ENCODE assay signal across 7 mouse cellular contexts in the genomic region with DNA sequence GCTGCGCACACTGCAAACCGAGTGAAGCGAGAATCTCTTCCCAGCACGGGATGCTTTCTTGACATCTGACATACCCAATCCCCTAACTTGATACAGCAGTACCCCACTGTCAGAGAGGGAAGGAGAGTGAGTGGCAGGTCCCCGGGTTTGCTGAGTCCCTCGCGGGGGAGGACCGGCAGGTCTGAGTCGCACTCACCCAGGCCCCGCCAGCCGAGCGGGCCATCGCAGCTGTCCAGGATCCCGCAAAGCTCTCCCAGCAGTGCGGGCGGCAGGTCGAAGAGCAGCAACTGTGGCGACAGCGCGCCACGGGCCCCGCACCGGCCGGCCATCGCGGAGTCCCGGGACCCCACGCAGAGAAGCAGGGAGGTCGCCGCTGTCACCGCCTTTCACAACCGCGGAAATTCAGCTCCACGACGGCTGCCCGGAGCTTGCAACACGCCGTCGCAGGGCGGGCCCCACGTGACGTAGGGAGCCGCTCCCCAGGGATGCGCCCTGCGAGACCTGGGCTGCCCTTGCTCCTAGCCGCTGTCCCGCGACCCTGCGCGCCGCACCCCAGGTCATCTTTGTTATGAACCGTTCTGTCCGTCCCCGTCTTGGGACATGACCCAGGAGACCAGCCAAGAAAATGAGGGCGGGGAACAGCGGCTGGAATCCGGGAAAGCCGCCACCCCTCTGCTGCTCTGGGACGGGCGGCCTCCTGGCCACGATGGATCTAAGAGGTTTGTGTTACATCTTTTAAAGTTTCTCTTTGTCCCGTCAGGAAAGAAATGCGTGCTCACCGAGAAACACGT. TPM values are rescaled to one million over a fixed set of nuclear protein-coding genes. Genes with fewer than 3 reads are reported as not detected.
DNase-seq lines count a peak whose midpoint lies in the region; ATAC-seq lines count a peak whose summit lies in the region.

Gene Tmbim4, plus strand, starts transcription at position 460 of the 791 bp plus-strand sequence.

- H3K4me3 ChIP-seq in limb, embryonic 13.5 days: peak within 1 kb of the TSS; percentile 61
- H3K4me3 ChIP-seq in midbrain, embryonic 14.5 days (replicated peaks; ENCODE audit: low read depth, low read length): peak within 1 kb of the TSS; percentile 42

- ATAC-seq in limb, embryonic 13.5 days (ENCODE audit: low FRiP score, low read depth): peak; percentile 60; the same call in 1 of the 2 replicates
- 0 out of 2 replicates have a peak, but pooled peaks have one; percentile 40 for ATAC-seq in midbrain, embryonic 14.5 days (ENCODE audit: low FRiP score, low TSS enrichment)

- H3K27me3 ChIP-seq in limb, embryonic 13.5 days: peaks cover 18% of the 10 kb centered on the region
- peaks cover 11% of the 10 kb centered on the region for H3K27me3 ChIP-seq in midbrain, embryonic 14.5 days (ENCODE audit: control insufficient read depth, insufficient read depth, low read length)

- no peak within 1 kb of the TSS for H3K27ac ChIP-seq in limb, embryonic 13.5 days
- H3K27ac ChIP-seq in midbrain, embryonic 14.5 days (replicated peaks; ENCODE audit: low read depth, low read length): no peak within 1 kb of the TSS

- peak within 1 kb of the TSS; percentile 93 for H3K4me2 ChIP-seq in limb, embryonic 13.5 days (replicated peaks)
- peak within 1 kb of the TSS; percentile 73 for H3K4me2 ChIP-seq in midbrain, embryonic 14.5 days (ENCODE audit: low read length)

- no peaks in the 10 kb centered on the region for H3K36me3 ChIP-seq in limb, embryonic 13.5 days
- H3K36me3 ChIP-seq in midbrain, embryonic 14.5 days (ENCODE audit: control insufficient read depth, insufficient read depth, low read length): no peaks in the 10 kb centered on the region

- 2% methylated on average over 65 of the region's 65 CpGs for WGBS in limb, embryonic 13.5 days
- under 1% methylated on average over 65 of the region's 65 CpGs for WGBS in midbrain, embryonic 14.5 days

- no peaks in the 10 kb centered on the region for H3K4me1 ChIP-seq in limb, embryonic 13.5 days
- peaks cover 8% of the 10 kb centered on the region; the same call in 1 of the 2 replicates for H3K4me1 ChIP-seq in midbrain, embryonic 14.5 days (ENCODE audit: control insufficient read depth, insufficient read depth, low read length)

- peak within 1 kb of the TSS; percentile 71 for H3K9ac ChIP-seq in limb, embryonic 13.5 days
- H3K9ac ChIP-seq in midbrain, embryonic 14.5 days (replicated peaks; ENCODE audit: low read length): peak within 1 kb of the TSS; percentile 43

- no peaks in the 10 kb centered on the region for H3K9me3 ChIP-seq in limb, embryonic 13.5 days
- H3K9me3 ChIP-seq in midbrain, embryonic 14.5 days (ENCODE audit: control insufficient read depth, low read length): no peaks in the 10 kb centered on the region

- peak; percentile 71 to 91 for DNase-seq in adrenal gland, adult (ENCODE audit: inconsistent age in 2 of 2, low spot score in 1 of 2)
- peak; percentile 63 for DNase-seq in embryo, embryonic 11 days
- peak; percentile 99 for DNase-seq in heart, adult 11 months
- peak; percentile 68 for DNase-seq in kidney, adult 11 months
- peak; percentile 60 for DNase-seq in midbrain, embryonic 14.5 days
- peak; percentile 57 to 74 for DNase-seq in spleen, postnatal 14 days (ENCODE audit: low spot score in 2 of 2)

RNA-seq across cellular contexts. Expression of gene Tmbim4, which starts in this region (rescaled TPM):
- 91.7 and 95.6 TPM in 2 replicates for polyA plus RNA-seq in limb, embryonic 13.5 days (2015; fragmentation: Nextera tagmentation; extraction: Ambion mirVana)
- polyA plus RNA-seq in midbrain, embryonic 14.5 days (2014; fragmentation: Nextera tagmentation; extraction: Ambion mirVana): 104 and 107 TPM in 2 replicates
